In the genomic region with DNA sequence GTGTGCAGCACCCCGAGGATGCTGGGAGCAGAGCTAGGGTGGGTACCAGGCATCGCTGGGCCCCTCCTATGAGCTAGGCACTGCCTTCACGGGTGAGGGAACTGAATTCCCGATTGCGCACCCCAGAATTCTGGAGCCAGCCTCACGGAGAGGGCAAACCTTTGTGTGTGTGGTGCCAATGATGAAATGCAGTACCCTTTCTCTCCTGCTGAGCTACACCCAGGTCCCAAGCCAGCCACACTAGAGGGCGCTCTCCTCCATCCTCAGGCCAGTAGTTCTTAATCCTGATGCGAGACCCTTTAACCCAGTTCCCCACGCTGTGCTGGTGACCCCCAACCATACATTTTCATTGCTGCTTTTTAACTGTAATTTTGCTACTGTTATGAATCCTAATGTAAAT, we compare ENCODE assay signal across 8 mouse cellular contexts.
A peak's percentile ranks its signal among the peaks of the same experiment; 100 is the strongest.
DNase-seq lines count a peak whose midpoint lies in the region; ATAC-seq and TF ChIP-seq lines count a peak whose summit lies in the region.
"Had no signal": no experiment of that assay in that cellular context is flagged by ENCODE, and none has a peak within 500 bp of the region (broad histone marks: within the 10 kb centered on the region; RNA-seq: fewer than 3 reads in every experiment).

No protein-coding gene starts in this region.

- no peaks in the 10 kb centered on the region for H3K27me3 ChIP-seq in spleen, adult 2 months (ENCODE audit: control insufficient read depth, insufficient read depth, low read length)
- H3K27me3 ChIP-seq: limb, embryonic 15.5 days had no signal

- H3K4me3 ChIP-seq in spleen, adult 2 months (ENCODE audit: extremely low read depth, insufficient read depth, insufficient read length), result no peak overlapping the region
- H3K4me3 ChIP-seq: limb, embryonic 15.5 days had no signal

- DNase-seq in B cell, adult 2 months, result peak; percentile 72 to 73
- DNase-seq in ES-CJ7 (ENCODE audit: low read depth, low spot score), result peak; percentile 83
- DNase-seq in cerebellum, postnatal 36 days, result peak; percentile 47
- DNase-seq in large intestine, adult 2 months (ENCODE audit: low read depth, low spot score), result peak; percentile 32
- peak; percentile 68 for DNase-seq in lung, postnatal 25 days (ENCODE audit: low spot score)
- peak; percentile 18 to 42 for DNase-seq in spleen, adult 2 months (ENCODE audit: low read depth in 1 of 2, low spot score in 2 of 2)

- H3K27ac ChIP-seq in spleen, adult 2 months (ENCODE audit: insufficient read depth, low read length), result no peak overlapping the region
- H3K27ac ChIP-seq: limb, embryonic 15.5 days had no signal

- peak; percentile 76; the same call in 1 of the 2 replicates for TF ChIP-seq CTCF in spleen, adult 2 months (IDR thresholded peaks at IDR 0.05; ENCODE audit: extremely low read depth, insufficient read depth, insufficient read length, insufficient replicate concordance)

- ATAC-seq in granulocyte monocyte progenitor cell, adult 5-6 weeks (replicated peaks; ENCODE audit: poor library complexity, severe bottlenecking), result peak; percentile 89

- 42% methylated on average over 9 of the region's 9 CpGs for WGBS in large intestine, adult 2 months
- WGBS in spleen, adult 2 months, result 18% methylated on average over 9 of the region's 9 CpGs

- H3K4me1 ChIP-seq in spleen, adult 2 months (ENCODE audit: control insufficient read depth, insufficient read depth, insufficient read length), result no peaks in the 10 kb centered on the region

- no peak for TF ChIP-seq POLR2A in spleen, adult 2 months (IDR thresholded peaks at IDR 0.05; ENCODE audit: low read depth, low read length)

- H3K36me3 ChIP-seq in spleen, adult 2 months (ENCODE audit: control insufficient read depth, insufficient read depth, low read length), result no peaks in the 10 kb centered on the region

Comparison
In these comparisons a context has a peak if more than half of its experiments do, and no peak if none do; other contexts are left out.
1. DNase-seq: peak in every context shown above with its lines; median percentile 83 in ES-CJ7; 72 in B cell, adult 2 months; 68 in lung, postnatal 25 days; 47 in cerebellum, postnatal 36 days; 32 in large intestine, adult 2 months; 30 in spleen, adult 2 months.